Mouse (Mus musculus) thymus, postnatal 0 days (tissue): ENCODE measurements around the gene Olfr768. TPM values are rescaled to one million over a fixed set of nuclear protein-coding genes. Genes with fewer than 3 reads are reported as not detected.
"Not testable (repeated sequence)": the region's sequence is repeated elsewhere in the genome, so short reads cannot be mapped to it uniquely, and the experiment has no call there.

ENCODE experiments used
- DNase-seq: peaks from one replicate; pipeline ENCODE4 v3.0.0-alpha.2; 2015; ENCODE audit warnings: low spot score
- polyA plus RNA-seq: library from polyadenylated mRNA; unstranded; fragments of >200 nt; fragmentation: Nextera tagmentation; extraction: Ambion mirVana; gene quantifications from 2 replicates; pipeline ENCODE4 v1.2.1, GENCODE M21; 2015

Olfr768 gene
- polyA plus RNA-seq, result not detected in 2 replicates

DNA sequence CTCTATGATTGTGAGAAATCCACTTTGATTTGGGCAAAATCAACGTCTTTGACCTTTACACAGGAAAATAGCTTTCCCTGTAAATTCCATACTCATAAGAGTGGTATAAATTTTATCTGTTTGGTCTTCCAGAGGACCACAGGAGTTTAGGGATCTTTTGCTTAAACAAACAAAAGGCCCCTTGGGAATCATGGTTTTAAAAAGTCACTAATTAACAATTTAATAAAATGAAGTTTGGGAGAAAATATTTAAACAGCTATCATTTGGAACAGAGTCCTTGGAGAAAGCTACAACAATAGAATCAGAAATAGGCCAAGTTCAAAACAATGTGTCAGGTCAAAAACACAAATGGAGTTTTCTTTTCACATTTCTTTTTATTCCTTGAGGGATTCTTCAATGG is at the start of gene Olfr768:
Gene Olfr768, minus strand, starts transcription at position 101 of the 400 bp plus-strand sequence.
- no peak for DNase-seq

DNA sequence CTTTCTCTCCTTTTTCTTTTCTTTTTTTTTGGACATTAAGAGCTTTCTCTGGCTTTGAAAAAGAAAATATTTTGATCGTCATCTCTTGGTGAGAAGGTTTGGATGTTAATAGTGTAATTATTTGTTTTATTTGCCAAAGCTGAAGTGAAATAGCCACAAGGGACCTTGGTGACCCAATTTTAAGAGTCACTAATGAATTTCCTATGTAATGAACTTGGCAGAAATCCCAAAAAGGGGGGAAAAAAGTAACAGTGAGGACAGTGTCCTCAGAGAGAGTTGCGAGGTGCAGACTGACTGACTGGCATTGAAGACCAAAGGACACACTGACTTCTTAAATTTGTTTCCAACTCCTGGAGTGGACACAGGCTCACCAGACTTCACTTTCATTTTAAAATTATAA is 39.7 kb upstream of the Olfr768 start, which contains the start of gene Olfr770:
Gene Olfr770, minus strand, starts transcription at position 101 of the 400 bp plus-strand sequence.
- DNase-seq, result no peak

DNA sequence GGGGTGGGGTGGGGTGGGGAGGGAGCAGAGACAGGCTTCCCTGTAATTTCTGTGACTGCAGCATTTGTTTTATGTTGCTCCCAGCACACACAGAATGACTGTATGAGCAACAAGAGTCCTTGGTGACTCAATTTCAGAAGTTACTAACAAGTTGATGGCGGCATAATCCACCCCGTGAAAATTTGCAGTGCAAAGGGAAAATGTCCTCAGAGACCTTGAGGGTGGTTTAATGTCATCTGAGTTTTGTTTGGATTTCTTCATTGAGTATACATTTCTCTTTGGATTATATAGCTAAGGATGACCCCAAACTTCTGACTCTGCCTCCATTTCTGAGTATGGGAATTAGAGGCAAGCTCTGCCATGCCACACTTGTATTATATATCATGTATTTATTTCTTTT is 18.6 kb upstream of the Olfr768 start, which contains the start of gene Olfr769:
Gene Olfr769, minus strand, starts transcription at position 101 of the 400 bp plus-strand sequence.
- DNase-seq, result no peak

DNA sequence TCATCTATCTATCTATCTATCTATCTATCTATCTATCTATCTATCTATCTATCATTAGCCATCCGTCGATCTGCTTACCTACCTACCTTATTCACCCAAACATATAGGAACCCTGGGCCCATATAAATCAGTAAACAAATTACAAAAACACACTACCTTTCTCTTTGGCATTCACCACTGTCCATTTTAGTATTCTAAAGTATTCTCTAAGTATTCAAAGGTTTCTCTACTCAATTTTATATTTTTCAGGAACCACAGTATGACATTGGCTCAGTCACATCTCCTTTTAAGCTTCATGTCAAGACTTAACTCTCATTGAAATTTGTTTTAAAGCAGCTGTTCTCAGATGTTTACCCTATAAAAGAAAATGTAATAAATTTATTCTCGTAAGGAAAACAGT is 16.0 kb upstream of the Olfr768 start:
- DNase-seq, result no peak

DNA sequence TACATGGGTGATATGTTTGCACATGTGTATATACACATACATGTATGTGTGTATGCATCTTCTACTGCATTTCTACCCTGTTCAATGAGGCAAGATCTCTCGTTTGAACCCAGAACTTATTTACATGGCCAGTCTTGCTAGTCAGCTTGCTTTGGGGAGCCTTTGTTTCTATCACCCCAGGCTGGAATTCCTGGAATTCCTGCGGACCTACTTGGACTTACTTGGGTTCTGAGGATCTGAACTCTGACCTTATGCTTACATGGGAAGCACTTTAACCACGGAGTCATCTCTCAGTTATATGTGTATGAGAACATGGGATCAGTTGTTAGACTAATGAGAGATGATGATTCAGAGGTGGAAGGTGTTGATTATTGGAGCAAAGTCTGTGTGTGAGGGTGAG is 2.1 kb upstream of the Olfr768 start:
- DNase-seq, result no peak

DNA sequence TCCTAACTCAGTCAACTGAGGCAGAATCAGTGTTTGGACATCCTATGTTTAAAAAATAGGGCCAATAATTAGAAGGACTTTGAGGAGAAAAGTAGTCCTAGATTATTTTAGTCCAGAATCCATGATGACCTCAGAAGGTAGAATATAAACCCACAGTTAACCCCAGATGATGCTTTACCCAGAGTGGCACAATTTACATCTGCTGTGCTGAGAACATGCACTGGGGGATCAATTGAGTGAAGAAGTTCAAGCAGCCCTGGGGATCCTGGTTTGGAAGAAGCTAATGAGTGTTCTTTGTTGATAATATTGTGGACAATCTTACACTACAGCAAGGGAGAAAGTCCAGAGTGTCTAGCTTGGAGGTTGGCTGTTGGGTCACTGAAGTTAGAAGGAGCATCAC is 16.4 kb downstream of the Olfr768 start, which contains the start of gene Olfr767:
Gene Olfr767, minus strand, starts transcription at position 101 of the 400 bp plus-strand sequence.
- DNase-seq, result not testable (repeated sequence)

DNA sequence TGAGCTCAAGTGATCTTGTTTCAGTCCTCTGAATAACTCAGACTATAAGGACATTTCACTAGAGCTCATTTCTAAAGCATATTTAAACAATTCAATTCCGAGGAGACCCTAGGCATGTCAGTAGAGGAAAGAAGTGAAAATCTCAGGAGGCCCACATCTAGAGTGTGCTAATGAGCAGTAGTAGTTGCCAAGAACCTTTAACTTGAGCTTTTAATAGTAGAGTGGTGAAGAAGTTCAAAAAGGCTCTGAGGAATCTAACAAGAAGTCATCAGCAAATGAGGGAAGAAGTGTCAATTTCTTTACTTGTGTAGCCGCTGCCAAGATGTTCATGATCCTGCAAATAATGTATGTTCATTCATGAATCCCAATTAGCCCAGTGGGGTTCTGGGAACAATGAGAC is 30.3 kb downstream of the Olfr768 start, which contains the start of gene Olfr766-ps1:
Gene Olfr766-ps1, minus strand, starts transcription at position 101 of the 400 bp plus-strand sequence.
- no peak for DNase-seq

DNA sequence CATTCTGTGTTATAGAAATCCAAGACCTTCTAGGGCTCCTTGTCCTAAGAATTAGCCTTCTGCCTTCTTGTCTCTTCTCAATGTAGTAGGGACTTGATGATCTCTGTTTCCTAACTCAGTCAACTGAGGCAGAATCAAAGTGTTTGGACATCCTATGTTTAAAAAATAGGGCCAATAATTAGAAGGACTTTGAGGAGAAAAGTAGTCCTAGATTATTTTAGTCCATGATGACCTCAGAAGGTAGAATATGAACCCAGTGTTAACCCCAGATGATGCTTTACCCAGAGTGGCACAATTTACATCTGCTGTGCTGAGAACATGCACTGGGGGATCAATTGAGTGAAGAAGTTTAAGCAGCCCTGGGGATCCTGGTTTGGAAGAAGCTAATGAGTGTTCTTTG is 49.3 kb downstream of the Olfr768 start, which contains the start of gene Olfr765:
Gene Olfr765, minus strand, starts transcription at position 101 of the 400 bp plus-strand sequence.
- DNase-seq, result not testable (repeated sequence)

Other genes with a start within 250 kb of the Olfr768 start
- 2.3 and 3.0 TPM in 2 replicates for gene Gdf11, start 207.7 kb downstream of the Olfr768 start, polyA plus RNA-seq
- 172 and 183 TPM in 2 replicates for gene Cd63, start 198.4 kb downstream of the Olfr768 start, polyA plus RNA-seq
- 6.3 and 7.1 TPM in 2 replicates for gene Rdh5, start 176.5 kb downstream of the Olfr768 start, polyA plus RNA-seq
- 251 and 253 TPM in 2 replicates for gene Bloc1s1, start 175.3 kb downstream of the Olfr768 start, polyA plus RNA-seq
- gene Itga7, start 165.6 kb downstream of the Olfr768 start, polyA plus RNA-seq, result 2.4 and 2.5 TPM in 2 replicates
- 3.4 and 5.5 TPM in 2 replicates for gene Mettl7b, start 138.4 kb downstream of the Olfr768 start, polyA plus RNA-seq
- not detected in 2 replicates for gene Olfr9, start 109.9 kb downstream of the Olfr768 start, polyA plus RNA-seq
- gene Olfr763, start 88.6 kb downstream of the Olfr768 start, polyA plus RNA-seq, result not detected in 2 replicates
- gene Olfr764-ps1, start 59.5 kb downstream of the Olfr768 start, polyA plus RNA-seq, result not detected in 2 replicates
- not detected in 2 replicates for gene Olfr765, start 49.4 kb downstream of the Olfr768 start, polyA plus RNA-seq
- gene Olfr766-ps1, start 30.4 kb downstream of the Olfr768 start, polyA plus RNA-seq, result not detected in 2 replicates
- not detected in 2 replicates for gene Olfr767, start 16.5 kb downstream of the Olfr768 start, polyA plus RNA-seq
- not detected in 2 replicates for gene Olfr769, start 18.5 kb upstream of the Olfr768 start, polyA plus RNA-seq
- gene Olfr770, start 39.6 kb upstream of the Olfr768 start, polyA plus RNA-seq, result not detected in 2 replicates
- gene Olfr771, start 65.4 kb upstream of the Olfr768 start, polyA plus RNA-seq, result not detected in 2 replicates
- gene Olfr772, start 78.5 kb upstream of the Olfr768 start, polyA plus RNA-seq, result not detected in 2 replicates
- not detected in 2 replicates for gene Olfr773, start 88.0 kb upstream of the Olfr768 start, polyA plus RNA-seq
- not detected in 2 replicates for gene Olfr774, start 136.8 kb upstream of the Olfr768 start, polyA plus RNA-seq
- gene Olfr775, start 149.0 kb upstream of the Olfr768 start, polyA plus RNA-seq, result not detected in 2 replicates
- not detected in 2 replicates for gene Olfr776, start 159.8 kb upstream of the Olfr768 start, polyA plus RNA-seq
- gene Olfr777, start 172.1 kb upstream of the Olfr768 start, polyA plus RNA-seq, result not detected in 2 replicates
- gene Olfr780, start 218.7 kb upstream of the Olfr768 start, polyA plus RNA-seq, result not detected in 2 replicates
- gene Olfr781, start 229.5 kb upstream of the Olfr768 start, polyA plus RNA-seq, result not detected in 2 replicates
- not detected in 2 replicates for gene Olfr782, start 249.5 kb upstream of the Olfr768 start, polyA plus RNA-seq